Mouse (Mus musculus) layer of hippocampus, adult 2 months (tissue): Measurements from ENCODE around the gene Muc13. TPM values are rescaled to one million over a fixed set of nuclear protein-coding genes. Genes with fewer than 3 reads are reported as not detected.

Experiments used
- DNase-seq, 2 experiments: peaks; one replicate each; pipeline ENCODE4 v3.0.0; 2022; ENCODE audit warnings: low spot score in 2 of 2
- H3K27ac ChIP-seq: fragments of 200-600 bp; 2 replicates; pipeline ENCODE4 v1.8.1; 2022
- H3K4me3 ChIP-seq: fragments of 200-600 bp; 2 replicates; pipeline ENCODE4 v1.8.1; 2022; ENCODE audit warnings: mild to moderate bottlenecking
- CTCF ChIP-seq: fragments of 200-600 bp; conservative IDR thresholded peaks from 2 replicates; pipeline ENCODE4 v1.8.1; 2022; ENCODE audit warnings: antibody characterized with exemption, mild to moderate bottlenecking, moderate library complexity
- total RNA-seq, 2 experiments: library from RNA; stranded (reverse); gene quantifications; 2 replicates each; pipeline ENCODE4 v1.2.3; 2021

Gene Muc13
- total RNA-seq, 2 experiments from 2014 or later = not detected

GRCm38 (mm10) chr16:33756396-33756795 is 37.4 kb upstream of the Muc13 start:
- TF ChIP-seq CTCF = peak; percentile 48
- DNase-seq = no peak
- H3K4me3 ChIP-seq = peak overlapping the region; percentile 33; the same call in 1 of the 2 replicates
- peak overlapping the region; percentile 43; the same call in 1 of the 2 replicates for H3K27ac ChIP-seq

GRCm38 (mm10) chr16:33759207-33759606 is 34.6 kb upstream of the Muc13 start:
- no peak for DNase-seq
- H3K27ac ChIP-seq = no peak overlapping the region
- TF ChIP-seq CTCF = no peak

GRCm38 (mm10) chr16:33760542-33760941 is 33.3 kb upstream of the Muc13 start:
- no peak overlapping the region for H3K4me3 ChIP-seq
- no peak overlapping the region for H3K27ac ChIP-seq
- no peak for DNase-seq

More at GRCm38 (mm10) chr16:33759207-33759606, 34.6 kb upstream of the Muc13 start:
- H3K4me3 ChIP-seq = no peak overlapping the region

GRCm38 (mm10) chr16:33760996-33761395 is 32.8 kb upstream of the Muc13 start:
- H3K4me3 ChIP-seq = no peak overlapping the region
- H3K27ac ChIP-seq = no peak overlapping the region
- no peak for DNase-seq
- no peak for TF ChIP-seq CTCF

More at GRCm38 (mm10) chr16:33760542-33760941, 33.3 kb upstream of the Muc13 start:
- TF ChIP-seq CTCF = no peak

GRCm38 (mm10) chr16:33764501-33765193 is 29.2 kb upstream of the Muc13 start:
- H3K27ac ChIP-seq = peak overlapping the region; percentile 64; the same call in 1 of the 2 replicates
- peak overlapping the region; percentile 47 for H3K4me3 ChIP-seq
- DNase-seq = no peak
- no peak for TF ChIP-seq CTCF

GRCm38 (mm10) chr16:33765477-33765876 is 28.4 kb upstream of the Muc13 start:
- no peak for DNase-seq
- no peak overlapping the region for H3K27ac ChIP-seq
- no peak for TF ChIP-seq CTCF
- H3K4me3 ChIP-seq = no peak overlapping the region

GRCm38 (mm10) chr16:33766309-33766708 is 27.5 kb upstream of the Muc13 start:
- H3K4me3 ChIP-seq = no peak overlapping the region
- no peak overlapping the region for H3K27ac ChIP-seq
- TF ChIP-seq CTCF = no peak
- DNase-seq = no peak

GRCm38 (mm10) chr16:33766757-33767156 is 27.1 kb upstream of the Muc13 start:
- no peak for DNase-seq
- Histone ChIP-seq H3K4me3 (no peak overlapping the region), H3K27ac (no peak overlapping the region)
- no peak for TF ChIP-seq CTCF

GRCm38 (mm10) chr16:33768491-33769278 is 25.2 kb upstream of the Muc13 start:
- H3K4me3 ChIP-seq = no peak overlapping the region
- TF ChIP-seq CTCF = no peak
- H3K27ac ChIP-seq = no peak overlapping the region
- no peak for DNase-seq

GRCm38 (mm10) chr16:33769848-33770247 is 24.0 kb upstream of the Muc13 start:
- Histone ChIP-seq H3K4me3 (no peak overlapping the region), H3K27ac (no peak overlapping the region)
- no peak for TF ChIP-seq CTCF
- DNase-seq = no peak

- TF ChIP-seq CTCF = no peak
- no peak overlapping the region for H3K4me3 ChIP-seq
- H3K27ac ChIP-seq = no peak overlapping the region
- no peak for DNase-seq
These were observed 22.9 kb upstream of the Muc13 start for GRCm38 (mm10) chr16:33770778-33771454.

- no peak for DNase-seq
- no peak for TF ChIP-seq CTCF
- Histone ChIP-seq H3K4me3 (no peak overlapping the region), H3K27ac (no peak overlapping the region)
These were observed 21.0 kb upstream of the Muc13 start for GRCm38 (mm10) chr16:33772809-33773208.

- Histone ChIP-seq H3K4me3 (no peak overlapping the region), H3K27ac (no peak overlapping the region)
- no peak for DNase-seq
- no peak for TF ChIP-seq CTCF
These were observed 18.9 kb upstream of the Muc13 start for GRCm38 (mm10) chr16:33774972-33775371.
